Mouse (Mus musculus): ENCODE results near the gene 2010111I01Rik.

The 2010111I01Rik gene

GRCm38 (mm10) chr13:63360111-63360885 lies 395.6 kb downstream of the 2010111I01Rik start:
- no peak for DNase-seq

DNA sequence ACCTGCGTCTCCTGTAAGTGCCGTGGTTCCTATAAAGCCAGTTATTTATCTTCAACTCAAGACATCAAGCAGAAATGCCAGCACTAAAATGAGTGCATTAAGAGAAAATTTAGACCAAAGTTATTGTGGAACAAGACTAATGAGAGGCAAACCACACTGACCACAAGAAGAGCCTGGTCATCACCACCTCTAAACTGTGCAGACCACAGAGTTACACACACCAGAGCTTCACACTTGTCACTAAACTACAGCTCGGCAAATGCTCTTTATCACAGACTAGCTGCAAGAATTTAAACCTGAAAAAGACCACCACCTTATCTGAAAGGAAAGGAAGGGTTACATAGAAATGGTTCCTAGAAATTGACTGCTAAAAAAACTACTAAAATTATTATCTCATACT lies 397.1 kb downstream of the 2010111I01Rik start:
- no peak for DNase-seq

- DNase-seq: no peak
Observed at GRCm38 (mm10) chr13:63373460-63374166, 408.9 kb downstream of the 2010111I01Rik start.
